Mouse (Mus musculus): ENCODE results near the gene Hp1bp3. TPM values are rescaled to one million over a fixed set of nuclear protein-coding genes. Genes with fewer than 3 reads are reported as not detected.
A peak's percentile ranks its signal among the peaks of the same experiment; 100 is the strongest.

Gene Hp1bp3
- polyA plus RNA-seq, 1 experiment from 2014 or later, result 218 TPM

DNA sequence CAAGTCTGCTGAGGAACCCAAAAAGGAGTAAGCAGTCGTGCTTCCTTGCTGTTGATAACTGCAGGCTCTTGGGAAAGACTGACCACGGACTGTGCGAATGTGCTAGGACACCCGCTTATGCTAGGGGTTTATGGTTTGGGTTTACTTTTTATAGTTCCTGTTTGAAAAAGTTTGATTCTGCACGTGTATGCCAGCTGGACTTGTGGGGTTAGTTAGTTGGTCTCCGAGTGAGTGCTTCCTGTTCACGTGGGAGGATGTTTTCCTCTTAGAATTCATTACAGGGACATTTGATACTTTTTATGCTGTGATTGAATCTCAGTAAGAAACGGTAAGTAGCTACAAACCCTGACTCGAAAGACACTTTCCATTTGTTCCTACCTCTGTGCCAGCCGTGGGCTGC, 7.5 kb downstream of the Hp1bp3 start:
- H3K4me3 ChIP-seq, result no peak overlapping the region
- no peaks in the 10 kb centered on the region for H3K27me3 ChIP-seq
- WGBS, result 68% methylated on average over 10 of the region's 10 CpGs
- H3K36me3 ChIP-seq, result peaks cover 74% of the 10 kb centered on the region
- H3K9ac ChIP-seq, result no peak overlapping the region
- no peak overlapping the region for H3K4me2 ChIP-seq
- H3K9me3 ChIP-seq, result no peaks in the 10 kb centered on the region
- no peak overlapping the region for H3K27ac ChIP-seq
- H3K4me1 ChIP-seq, result peaks cover 15% of the 10 kb centered on the region
- ATAC-seq (ENCODE audit: insufficient number of reproducible peaks, insufficient read depth, low FRiP score, low TSS enrichment, low read depth), result no peak

DNA sequence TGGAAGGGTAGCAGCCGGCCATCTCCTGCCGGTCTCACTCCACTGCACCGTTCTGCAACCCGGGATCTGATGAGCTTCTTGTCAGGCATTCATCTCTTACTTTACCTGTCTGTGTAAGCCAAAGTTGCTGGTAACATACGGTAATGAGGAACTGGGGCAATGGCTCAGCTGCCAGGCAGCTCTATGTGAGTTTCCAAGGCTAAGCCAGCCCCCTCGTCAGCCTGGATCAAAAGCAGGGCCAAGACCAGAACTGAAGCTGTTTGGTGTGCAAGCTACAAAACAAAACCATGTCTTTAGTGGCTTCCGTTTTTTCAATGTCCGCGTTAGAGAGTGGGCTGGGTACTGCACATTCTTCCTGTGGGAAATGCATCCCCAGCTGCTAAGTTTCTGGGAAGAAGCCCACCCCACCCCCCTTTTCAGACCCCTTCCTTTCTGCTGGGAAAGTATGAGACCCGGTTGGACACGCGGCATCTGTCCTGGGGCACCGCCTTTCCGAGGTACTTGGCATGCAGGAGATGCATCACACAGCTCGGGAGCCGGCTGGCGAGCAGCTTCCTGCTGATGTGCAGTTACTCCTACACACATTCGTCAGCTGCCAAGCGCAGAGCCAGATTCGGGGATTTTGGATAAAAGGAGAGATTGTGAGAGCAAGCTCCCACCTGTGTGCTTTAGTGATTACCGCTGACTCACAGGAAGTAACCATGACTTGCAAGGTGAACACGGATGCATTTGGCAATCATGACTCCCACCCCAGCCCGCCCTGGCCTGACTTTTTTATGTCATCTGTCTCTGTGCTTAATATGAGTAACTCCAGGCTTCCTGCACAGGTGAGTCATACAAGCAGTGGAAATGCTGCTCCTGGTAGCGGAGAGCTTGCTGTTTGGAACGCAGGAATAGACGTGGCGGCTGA, 30.9 kb downstream of the Hp1bp3 start:
- peaks cover 57% of the 10 kb centered on the region for H3K36me3 ChIP-seq
- 78% methylated on average over 27 of the region's 27 CpGs for WGBS
- no peak overlapping the region for H3K4me3 ChIP-seq

DNA sequence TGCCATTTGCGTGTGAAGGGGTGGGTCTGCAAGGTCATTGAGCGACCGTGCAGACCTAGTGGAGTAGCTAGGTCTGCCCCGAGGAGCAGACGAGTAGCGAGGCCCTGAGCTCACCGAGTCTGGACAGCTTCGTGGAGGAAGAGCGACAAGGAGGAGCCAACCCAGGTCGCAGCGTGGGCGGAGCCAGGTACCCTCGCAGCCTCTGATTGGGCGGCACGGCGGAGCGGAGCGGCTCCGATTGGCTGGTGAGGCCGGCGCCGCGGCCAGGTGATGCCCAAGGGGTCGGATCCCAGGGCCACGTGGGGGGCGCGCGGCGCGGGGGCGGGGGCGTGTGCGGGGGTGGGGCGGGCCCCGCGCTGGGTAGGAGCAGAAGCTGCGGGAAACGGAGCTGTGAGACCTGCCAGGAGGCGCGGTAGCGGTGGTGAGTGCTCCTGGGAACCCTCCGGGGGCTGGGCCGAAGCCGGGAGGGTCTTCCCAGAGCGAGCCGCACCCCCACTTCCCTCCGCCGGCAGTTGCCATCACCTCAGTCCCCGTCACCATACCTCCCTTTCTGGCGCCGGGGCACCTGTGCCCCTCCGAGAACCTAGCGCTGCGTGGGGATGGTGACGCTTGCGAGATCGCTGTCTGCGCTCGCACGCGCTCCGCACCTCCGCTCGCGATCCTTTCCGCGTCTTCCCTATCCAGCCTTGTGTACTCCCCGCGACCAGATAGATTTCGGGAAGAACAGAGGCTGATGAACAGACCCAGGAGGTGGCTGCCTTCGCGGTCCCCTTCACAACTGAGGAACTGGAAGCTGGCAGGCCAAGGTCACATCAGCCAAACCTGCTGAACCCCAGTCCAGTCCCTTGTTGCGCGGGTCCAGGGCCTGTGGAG, 34.2 kb downstream of the Hp1bp3 start, which contains the start of the genes Sh2d5 and Kif17:
Gene Sh2d5 (plus strand): TSS at position 316 of the 873 bp plus-strand sequence.
Gene Kif17 (plus strand): TSS at position 348 of the 873 bp plus-strand sequence.
- WGBS, result under 1% methylated on average over 74 of the region's 74 CpGs
- Histone ChIP-seq H3K36me3 (peaks cover 24% of the 10 kb centered on the region), H3K27ac (no peak within 1 kb of the TSS), H3K4me1 (peaks cover 36% of the 10 kb centered on the region), H3K27me3 (peaks cover 37% of the 10 kb centered on the region), H3K4me2 (peak within 1 kb of the TSS; percentile 100), H3K9me3 (no peaks in the 10 kb centered on the region), H3K4me3 (peak within 1 kb of the TSS; percentile 56), H3K9ac (peak within 1 kb of the TSS; percentile 67)
- peak; percentile 88 for ATAC-seq (ENCODE audit: insufficient number of reproducible peaks, insufficient read depth, low FRiP score, low TSS enrichment, low read depth)

More for the DNA sequence above, 30.9 kb downstream of the Hp1bp3 start:
- Histone ChIP-seq H3K9me3 (no peaks in the 10 kb centered on the region), H3K4me2 (no peak overlapping the region), H3K4me1 (peaks cover 27% of the 10 kb centered on the region), H3K9ac (no peak overlapping the region), H3K27me3 (peaks cover 25% of the 10 kb centered on the region), H3K27ac (no peak overlapping the region; the same call in 1 of the 2 replicates)
- ATAC-seq (ENCODE audit: insufficient number of reproducible peaks, insufficient read depth, low FRiP score, low TSS enrichment, low read depth), result no peak

DNA sequence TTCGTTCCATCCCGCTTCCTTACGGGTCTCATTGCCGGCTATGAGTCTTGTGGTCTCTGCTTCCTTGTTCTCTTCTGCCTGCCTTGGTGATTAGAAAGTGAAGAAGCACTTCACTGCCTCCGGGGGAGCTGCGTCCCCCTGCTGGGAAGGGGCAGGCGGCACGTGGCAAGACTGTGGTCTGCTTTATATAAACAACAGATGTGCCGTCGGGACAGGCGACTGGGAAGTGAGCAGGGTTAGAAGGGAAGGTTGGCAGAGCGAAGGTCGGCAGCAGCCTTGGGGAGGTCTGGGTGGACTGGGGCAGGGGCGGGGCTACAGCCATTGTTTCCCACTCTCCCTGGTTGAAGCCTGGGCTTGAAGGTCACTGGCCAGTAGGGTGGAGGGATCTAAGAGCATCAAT, 35.7 kb downstream of the Hp1bp3 start:
- peak overlapping the region; percentile 32 for H3K4me3 ChIP-seq
- WGBS, result 0% methylated on average over 14 of the region's 14 CpGs
- peaks cover 9% of the 10 kb centered on the region for H3K36me3 ChIP-seq
- H3K27me3 ChIP-seq, result peaks cover 37% of the 10 kb centered on the region
- H3K27ac ChIP-seq, result no peak overlapping the region
- peaks cover 36% of the 10 kb centered on the region for H3K4me1 ChIP-seq
- no peaks in the 10 kb centered on the region for H3K9me3 ChIP-seq
- peak overlapping the region; percentile 37; the same call in 1 of the 2 replicates for H3K9ac ChIP-seq
- peak overlapping the region; percentile 100 for H3K4me2 ChIP-seq
- ATAC-seq (ENCODE audit: insufficient number of reproducible peaks, insufficient read depth, low FRiP score, low TSS enrichment, low read depth), result no peak

DNA sequence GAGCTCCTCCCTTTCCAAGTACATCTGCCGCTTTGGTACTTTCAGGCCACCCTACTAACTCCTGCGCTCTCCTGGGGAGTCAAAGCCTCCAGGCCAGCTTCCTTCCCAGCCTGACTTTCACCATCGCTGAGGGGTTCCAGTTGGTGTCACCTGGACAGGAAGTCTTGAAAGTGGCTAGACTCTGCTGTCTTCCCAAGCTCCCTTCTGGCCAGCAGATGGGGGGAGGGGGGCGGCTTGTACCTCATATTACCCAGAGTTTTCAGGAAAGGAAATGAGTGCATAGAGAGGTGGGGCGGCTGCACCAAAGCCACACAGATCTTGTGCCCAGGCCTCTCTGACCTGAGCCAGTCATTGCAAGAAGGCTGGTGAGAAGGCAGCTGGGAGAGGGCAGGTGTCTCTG, 36.1 kb downstream of the Hp1bp3 start:
- Histone ChIP-seq H3K4me1 (peaks cover 36% of the 10 kb centered on the region), H3K4me3 (peak overlapping the region; percentile 32), H3K27me3 (peaks cover 37% of the 10 kb centered on the region), H3K27ac (no peak overlapping the region), H3K36me3 (peaks cover 5% of the 10 kb centered on the region), H3K9ac (peak overlapping the region; percentile 37; the same call in 1 of the 2 replicates), H3K9me3 (no peaks in the 10 kb centered on the region), H3K4me2 (peak overlapping the region; percentile 100)
- no peak for ATAC-seq (ENCODE audit: insufficient number of reproducible peaks, insufficient read depth, low FRiP score, low TSS enrichment, low read depth)
- WGBS, result 16% methylated on average over 5 of the region's 5 CpGs

- Histone ChIP-seq H3K9me3 (no peaks in the 10 kb centered on the region), H3K9ac (no peak overlapping the region), H3K36me3 (no peaks in the 10 kb centered on the region), H3K27ac (no peak overlapping the region), H3K27me3 (peaks cover 10% of the 10 kb centered on the region), H3K4me2 (no peak overlapping the region), H3K4me1 (peaks cover 10% of the 10 kb centered on the region), H3K4me3 (no peak overlapping the region)
- ATAC-seq (ENCODE audit: insufficient number of reproducible peaks, insufficient read depth, low FRiP score, low TSS enrichment, low read depth), result no peak
- WGBS, result 79% methylated on average over 22 of the region's 22 CpGs
These were observed 41.1 kb downstream of the Hp1bp3 start for GRCm38 (mm10) chr4:138257116-138257687.

GRCm38 (mm10) chr4:138258663-138259062, 42.6 kb downstream of the Hp1bp3 start:
- no peak for ATAC-seq (ENCODE audit: insufficient number of reproducible peaks, insufficient read depth, low FRiP score, low TSS enrichment, low read depth)
- H3K4me3 ChIP-seq, result no peak overlapping the region
- peaks cover 7% of the 10 kb centered on the region for H3K4me1 ChIP-seq
- H3K4me2 ChIP-seq, result no peak overlapping the region
- 78% methylated on average over 7 of the region's 7 CpGs for WGBS
- H3K9me3 ChIP-seq, result no peaks in the 10 kb centered on the region
- no peak overlapping the region for H3K9ac ChIP-seq
- H3K27ac ChIP-seq, result no peak overlapping the region
- H3K36me3 ChIP-seq, result no peaks in the 10 kb centered on the region
- peaks cover 9% of the 10 kb centered on the region; the same call in 1 of the 2 replicates for H3K27me3 ChIP-seq

DNA sequence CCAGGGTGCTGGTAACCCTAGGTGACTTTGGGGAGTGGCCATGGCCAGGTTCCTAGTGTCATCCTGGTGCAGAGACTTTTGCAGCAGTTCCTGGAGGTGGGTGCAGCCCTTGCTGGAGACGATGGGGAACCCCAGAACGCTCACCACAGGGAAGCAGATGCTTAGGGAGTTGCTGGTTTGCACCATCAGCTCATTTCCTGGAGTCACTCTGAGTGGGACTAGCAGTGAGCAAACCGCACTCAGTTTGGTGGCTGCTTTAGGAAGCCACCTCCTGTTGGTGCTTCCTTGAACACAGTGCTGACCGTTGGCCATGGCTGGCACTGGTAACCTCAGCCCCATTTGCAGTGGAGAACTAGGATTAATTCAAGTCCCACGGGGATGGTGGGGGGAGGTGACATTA, 43.4 kb downstream of the Hp1bp3 start:
- Histone ChIP-seq H3K27me3 (peaks cover 17% of the 10 kb centered on the region), H3K9ac (no peak overlapping the region), H3K4me3 (no peak overlapping the region), H3K9me3 (no peaks in the 10 kb centered on the region), H3K4me2 (no peak overlapping the region), H3K36me3 (no peaks in the 10 kb centered on the region), H3K27ac (no peak overlapping the region), H3K4me1 (peaks cover 7% of the 10 kb centered on the region)
- 84% methylated on average over 5 of the region's 5 CpGs for WGBS
- ATAC-seq (ENCODE audit: insufficient number of reproducible peaks, insufficient read depth, low FRiP score, low TSS enrichment, low read depth), result no peak

DNA sequence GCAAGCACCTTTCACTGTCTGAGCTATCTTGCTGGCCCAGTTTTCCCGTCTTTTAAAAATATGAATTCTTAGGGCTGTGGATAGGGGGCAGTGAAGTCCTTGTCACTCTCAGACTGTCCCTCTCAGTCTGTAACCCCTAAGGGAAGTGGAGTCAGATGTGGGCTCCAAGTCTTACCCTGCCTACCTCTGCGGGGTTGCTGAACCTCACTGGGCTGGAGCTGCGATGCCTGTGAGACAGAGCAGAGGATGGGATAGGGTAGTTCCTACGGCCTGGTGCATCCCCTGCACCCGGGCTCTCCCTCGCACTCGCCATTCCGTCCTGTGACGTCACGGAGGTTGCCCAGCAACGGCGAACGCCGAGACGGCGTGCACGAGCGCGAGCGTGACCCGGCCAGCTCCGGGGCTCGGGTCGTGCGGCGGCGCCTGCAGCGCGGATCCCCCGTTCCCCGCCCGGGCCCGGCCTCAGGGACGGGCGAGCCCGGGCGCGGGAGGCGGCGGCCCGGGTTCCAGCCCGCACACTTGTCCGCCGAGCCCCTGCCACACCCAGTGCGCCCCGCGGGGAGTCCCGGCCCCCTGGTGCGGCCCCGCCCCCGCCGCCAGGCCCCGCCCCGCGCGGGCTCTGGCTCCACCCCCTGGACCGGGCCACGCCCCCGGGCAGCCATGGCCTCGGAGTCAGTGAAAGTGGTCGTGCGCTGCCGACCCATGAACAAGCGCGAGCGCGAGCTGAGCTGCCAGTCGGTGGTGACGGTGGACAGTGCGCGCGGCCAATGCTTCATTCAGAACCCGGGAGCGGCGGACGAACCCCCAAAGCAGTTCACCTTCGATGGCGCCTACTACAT, 46.0 kb downstream of the Hp1bp3 start:
- ATAC-seq (ENCODE audit: insufficient number of reproducible peaks, insufficient read depth, low FRiP score, low TSS enrichment, low read depth), result peak; percentile 82
- WGBS, result under 1% methylated on average over 75 of the region's 78 CpGs
- peak overlapping the region; percentile 69 for H3K9ac ChIP-seq
- H3K36me3 ChIP-seq, result no peaks in the 10 kb centered on the region
- peak overlapping the region; percentile 84 for H3K4me2 ChIP-seq
- no peaks in the 10 kb centered on the region for H3K9me3 ChIP-seq
- H3K27ac ChIP-seq, result no peak overlapping the region
- peak overlapping the region; percentile 70 for H3K4me3 ChIP-seq
- H3K27me3 ChIP-seq, result peaks cover 20% of the 10 kb centered on the region
- peaks cover 7% of the 10 kb centered on the region for H3K4me1 ChIP-seq

- H3K9me3 ChIP-seq, result no peaks in the 10 kb centered on the region
- WGBS, result 88% methylated on average over 10 of the region's 10 CpGs
These were observed 51.8 kb downstream of the Hp1bp3 start for GRCm38 (mm10) chr4:138267869-138268268.

More at GRCm38 (mm10) chr4:138267869-138268268, 51.8 kb downstream of the Hp1bp3 start:
- H3K4me2 ChIP-seq, result no peak overlapping the region
- H3K27me3 ChIP-seq, result peaks cover 18% of the 10 kb centered on the region
- no peak for ATAC-seq (ENCODE audit: insufficient number of reproducible peaks, insufficient read depth, low FRiP score, low TSS enrichment, low read depth)
- no peak overlapping the region for H3K9ac ChIP-seq
- no peak overlapping the region for H3K4me3 ChIP-seq
- no peaks in the 10 kb centered on the region for H3K36me3 ChIP-seq
- no peak overlapping the region for H3K27ac ChIP-seq
- H3K4me1 ChIP-seq, result peaks cover 5% of the 10 kb centered on the region
